Mouse (Mus musculus) right cerebral cortex, postnatal 25 days (tissue): ENCODE data around the gene Cox15.

Experiments
- DNase-seq: peaks from one replicate; pipeline ENCODE4 v3.0.0; 2022

Cox15 gene

GRCm38 (mm10) chr19:43752489-43753225 lies at the start of gene Cox15, which contains the start of gene Cutc:
TSS of gene Cox15 (minus strand) at chr19:43753000.
TSS of gene Cutc (plus strand) at chr19:43752996.
- DNase-seq: peak; percentile 98

- no peak for DNase-seq
Measured at GRCm38 (mm10) chr19:43801427-43802051, 48.7 kb upstream of the Cox15 start.

- no peak for DNase-seq
Measured at GRCm38 (mm10) chr19:43797216-43797615, 44.4 kb upstream of the Cox15 start.

GRCm38 (mm10) chr19:43795511-43795910 lies 42.7 kb upstream of the Cox15 start:
- no peak for DNase-seq

- DNase-seq: no peak
Measured at GRCm38 (mm10) chr19:43793951-43794350, 41.2 kb upstream of the Cox15 start.

- no peak for DNase-seq
Measured at GRCm38 (mm10) chr19:43792537-43792936, 39.7 kb upstream of the Cox15 start.

GRCm38 (mm10) chr19:43789817-43790216 lies 37.0 kb upstream of the Cox15 start:
- DNase-seq: no peak

- DNase-seq: no peak
Measured at GRCm38 (mm10) chr19:43786249-43787026, 33.6 kb upstream of the Cox15 start.

- DNase-seq: no peak
Measured at GRCm38 (mm10) chr19:43784761-43785160, 32.0 kb upstream of the Cox15 start.

- DNase-seq: no peak
Measured at GRCm38 (mm10) chr19:43781980-43782379, 29.2 kb upstream of the Cox15 start, which contains the start of gene Abcc2. TSS of gene Abcc2 (plus strand) at chr19:43782192.

- no peak for DNase-seq
Measured at GRCm38 (mm10) chr19:43780391-43780790, 27.6 kb upstream of the Cox15 start.

GRCm38 (mm10) chr19:43777308-43777707 lies 24.5 kb upstream of the Cox15 start:
- no peak for DNase-seq

- no peak for DNase-seq
Measured at GRCm38 (mm10) chr19:43776561-43776960, 23.8 kb upstream of the Cox15 start.

GRCm38 (mm10) chr19:43775433-43775832 lies 22.6 kb upstream of the Cox15 start:
- DNase-seq: no peak

- no peak for DNase-seq
Measured at GRCm38 (mm10) chr19:43772311-43772710, 19.5 kb upstream of the Cox15 start.

- no peak for DNase-seq
Measured at GRCm38 (mm10) chr19:43771499-43771969, 18.7 kb upstream of the Cox15 start.

GRCm38 (mm10) chr19:43770584-43770983 lies 17.8 kb upstream of the Cox15 start:
- DNase-seq: no peak

GRCm38 (mm10) chr19:43769366-43769960 lies 16.7 kb upstream of the Cox15 start:
- no peak for DNase-seq

GRCm38 (mm10) chr19:43767549-43768322 lies 14.9 kb upstream of the Cox15 start:
- DNase-seq: no peak

GRCm38 (mm10) chr19:43766451-43766850 lies 13.7 kb upstream of the Cox15 start:
- no peak for DNase-seq

- DNase-seq: no peak
Measured at GRCm38 (mm10) chr19:43762410-43762809, 9.6 kb upstream of the Cox15 start.
